In genomic region chr17:31658468-31659185, GRCm38 (mm10) we compare ENCODE assay signal across 8 mouse cellular contexts. TPM values are rescaled to one million over a fixed set of nuclear protein-coding genes. Genes with fewer than 3 reads are reported as not detected.
DNase-seq lines count a peak whose midpoint lies in the region; ATAC-seq lines count a peak whose summit lies in the region.

U2af1 (minus strand) TSS chr17:31658892.

- H3K4me3 ChIP-seq in intestine, embryonic 14.5 days (ENCODE audit: low read depth, low read length), result peak within 1 kb of the TSS; percentile 99

- H3K27ac ChIP-seq in intestine, embryonic 14.5 days (ENCODE audit: low read depth), result peak within 1 kb of the TSS; percentile 82

- no peaks in the 10 kb centered on the region for H3K27me3 ChIP-seq in intestine, embryonic 14.5 days (replicated peaks; ENCODE audit: control insufficient read depth, insufficient read depth, low read length)

- H3K36me3 ChIP-seq in intestine, embryonic 14.5 days (ENCODE audit: control insufficient read depth, insufficient read depth, low read length), result peaks cover 35% of the 10 kb centered on the region

- H3K4me1 ChIP-seq in intestine, embryonic 14.5 days (replicated peaks; ENCODE audit: control insufficient read depth, insufficient read depth, low read length), result peaks cover 11% of the 10 kb centered on the region

- H3K9me3 ChIP-seq in intestine, embryonic 14.5 days (ENCODE audit: control insufficient read depth, low read length), result no peaks in the 10 kb centered on the region

- intact Hi-C loops in left cerebral cortex, postnatal 14 days (cut with DNase I), result loop anchor here (5.0 kb wide), 1 partner anchor 136 kb away; the partner anchor contains the start of gene Ndufv3

- peak within 1 kb of the TSS; percentile 86 for H3K9ac ChIP-seq in intestine, embryonic 14.5 days (ENCODE audit: low read length)

- H3K4me2 ChIP-seq in intestine, embryonic 14.5 days (ENCODE audit: low read length), result peak within 1 kb of the TSS; percentile 99

- peak; percentile 95 for ATAC-seq in intestine, embryonic 14.5 days (replicated peaks; ENCODE audit: low FRiP score, low TSS enrichment, low read depth)

- peak; percentile 96 to 98 for DNase-seq in adrenal gland, adult 18-20 months (ENCODE audit: low spot score in 2 of 2)
- peak; percentile 99 for DNase-seq in embryo, embryonic 11 days
- peak; percentile 97 for DNase-seq in gastrocnemius, postnatal 25 days
- DNase-seq in intestine, embryonic 14.5 days (ENCODE audit: low spot score), result peak; percentile 95
- DNase-seq in left cerebral cortex, postnatal 14 days (ENCODE audit: low spot score in 2 of 2), result peak; percentile 99
- DNase-seq in mesoderm, embryonic 11.5 days (ENCODE audit: low read depth, low spot score), result peak; percentile 99
- peak; percentile 98 for DNase-seq in right cerebral cortex, postnatal 36 days (ENCODE audit: low spot score in 2 of 2)
- peak; percentile 97 for DNase-seq in yolk sac, embryonic 10.5 days (ENCODE audit: low spot score)

- WGBS in intestine, embryonic 14.5 days, result under 1% methylated on average over 77 of the region's 77 CpGs

RNA-seq across cellular contexts. Expression of gene U2af1, which starts in this region (rescaled TPM):
- total RNA-seq in adrenal gland, adult 18-20 months (2021), result 100 to 1,000 TPM; 147 to 149 TPM
- 10 to 100 TPM; 57.1 to 65.9 TPM for total RNA-seq in gastrocnemius, postnatal 25 days (2021)
- 162 and 167 TPM in 2 replicates for polyA plus RNA-seq in intestine, embryonic 14.5 days (2014; fragmentation: Nextera tagmentation; extraction: Ambion mirVana)
- 100 to 1,000 TPM; 101 to 110 TPM for total RNA-seq in left cerebral cortex, postnatal 14 days (2021)

Comparison
In these comparisons a context has a peak if more than half of its experiments do, and no peak if none do; other contexts are left out.
1. Peak in every context shown above with its lines: DNase-seq, ATAC-seq, H3K4me3 ChIP-seq and H3K27ac ChIP-seq.